Mouse (Mus musculus) splenic B cell, adult 2 months (primary cell): ENCODE data around the gene Cdk8.

Source experiments
- DNase-seq: peaks from one replicate; pipeline ENCODE4 v3.0.0-alpha.2; 2011; ENCODE audit warnings: low read depth, low spot score
- H3K27me3 ChIP-seq: 2 replicates; pipeline ENCODE4 v1.6.1; 2012; ENCODE audit warnings: mild to moderate bottlenecking, low read length, moderate library complexity, mixed read lengths; ENCODE audit not compliant: control insufficient read depth, poor library complexity, insufficient read depth, severe bottlenecking
- H3K36me3 ChIP-seq: 2 replicates; pipeline ENCODE4 v1.6.1; 2012; ENCODE audit warnings: mild to moderate bottlenecking, low read length, moderate library complexity, mixed read lengths; ENCODE audit not compliant: control insufficient read depth, poor library complexity, insufficient read depth, severe bottlenecking

Gene Cdk8

DNA sequence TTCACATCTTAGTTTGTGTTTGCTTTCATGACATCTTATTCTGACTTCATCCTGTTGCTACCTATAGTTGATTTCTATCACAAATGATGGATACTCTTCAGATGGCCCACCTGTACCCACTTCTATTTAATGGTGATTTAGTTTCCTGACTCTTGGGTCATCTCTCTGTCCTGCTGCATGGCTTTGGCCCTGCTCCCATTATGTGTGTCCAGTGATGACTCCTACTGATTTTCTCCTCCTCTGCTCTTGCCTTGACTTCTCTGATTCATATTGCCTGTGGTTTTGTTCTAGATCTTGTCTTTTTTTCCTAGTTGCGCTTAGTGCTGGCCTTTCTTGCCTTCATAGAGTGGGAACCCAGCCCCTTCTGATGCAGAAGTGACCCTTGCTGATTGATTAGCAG, 15.4 kb downstream of the Cdk8 start:
- Histone ChIP-seq H3K27me3 (no peaks in the 10 kb centered on the region), H3K36me3 (no peaks in the 10 kb centered on the region)
- DNase-seq: no peak

DNA sequence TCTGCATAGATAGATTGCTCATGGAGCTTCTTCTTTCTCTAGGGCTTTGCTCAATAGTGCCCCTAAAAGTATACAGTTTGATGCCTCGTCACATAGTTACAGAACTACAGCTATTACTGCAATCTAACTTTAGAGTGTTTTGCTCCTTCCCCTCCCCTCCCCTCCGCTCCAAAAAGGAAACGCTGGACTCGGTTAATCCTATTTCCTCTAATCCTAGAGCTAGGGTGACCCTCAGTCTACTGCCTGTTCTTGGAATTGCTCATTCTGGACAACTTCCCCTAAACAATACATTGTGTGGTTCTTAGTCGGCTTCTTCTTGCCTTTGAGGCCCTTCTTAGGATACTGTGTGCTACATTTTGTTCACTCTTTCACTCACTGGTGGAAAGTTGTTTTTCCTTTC, 16.7 kb downstream of the Cdk8 start:
- no peaks in the 10 kb centered on the region for H3K27me3 ChIP-seq
- DNase-seq: no peak
- no peaks in the 10 kb centered on the region for H3K36me3 ChIP-seq

- Histone ChIP-seq H3K36me3 (no peaks in the 10 kb centered on the region), H3K27me3 (no peaks in the 10 kb centered on the region)
- no peak for DNase-seq
Observed at GRCm38 (mm10) chr5:146248746-146249145, 17.7 kb downstream of the Cdk8 start.

DNA sequence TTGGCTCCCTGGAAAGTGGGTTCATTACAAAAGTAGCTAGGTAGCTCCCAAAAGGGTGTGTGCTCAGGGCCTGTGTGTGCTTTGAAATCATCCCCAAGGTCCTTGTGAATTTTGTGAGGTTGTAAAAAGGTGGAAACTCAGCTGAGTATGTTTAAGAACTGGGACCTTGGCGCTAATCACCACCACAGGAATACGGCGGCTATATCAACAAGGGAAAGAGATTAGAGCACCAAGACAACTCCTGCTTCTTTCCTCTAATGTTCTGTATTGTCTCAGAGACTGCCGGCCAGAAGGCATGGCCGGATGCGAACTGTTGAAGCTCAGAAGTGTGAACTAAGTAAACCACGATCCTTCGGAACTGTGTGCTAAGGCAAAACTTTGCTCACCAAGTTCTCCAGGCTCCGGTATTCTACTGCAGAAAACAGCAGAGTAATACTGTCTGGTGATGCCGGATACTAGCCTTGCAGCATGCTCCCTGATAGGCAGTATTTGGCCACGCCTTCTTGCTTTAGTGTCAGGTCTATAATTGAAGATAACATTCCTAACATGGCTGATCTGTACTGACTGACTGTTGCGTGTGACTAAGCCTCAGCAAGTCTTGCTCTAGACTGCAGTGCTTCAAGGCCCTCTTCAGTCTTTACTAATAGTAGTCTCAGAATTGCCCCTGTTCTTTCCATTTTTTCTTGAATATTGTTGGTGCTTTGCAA, 19.5 kb downstream of the Cdk8 start:
- Histone ChIP-seq H3K36me3 (no peaks in the 10 kb centered on the region), H3K27me3 (no peaks in the 10 kb centered on the region)
- no peak for DNase-seq

DNA sequence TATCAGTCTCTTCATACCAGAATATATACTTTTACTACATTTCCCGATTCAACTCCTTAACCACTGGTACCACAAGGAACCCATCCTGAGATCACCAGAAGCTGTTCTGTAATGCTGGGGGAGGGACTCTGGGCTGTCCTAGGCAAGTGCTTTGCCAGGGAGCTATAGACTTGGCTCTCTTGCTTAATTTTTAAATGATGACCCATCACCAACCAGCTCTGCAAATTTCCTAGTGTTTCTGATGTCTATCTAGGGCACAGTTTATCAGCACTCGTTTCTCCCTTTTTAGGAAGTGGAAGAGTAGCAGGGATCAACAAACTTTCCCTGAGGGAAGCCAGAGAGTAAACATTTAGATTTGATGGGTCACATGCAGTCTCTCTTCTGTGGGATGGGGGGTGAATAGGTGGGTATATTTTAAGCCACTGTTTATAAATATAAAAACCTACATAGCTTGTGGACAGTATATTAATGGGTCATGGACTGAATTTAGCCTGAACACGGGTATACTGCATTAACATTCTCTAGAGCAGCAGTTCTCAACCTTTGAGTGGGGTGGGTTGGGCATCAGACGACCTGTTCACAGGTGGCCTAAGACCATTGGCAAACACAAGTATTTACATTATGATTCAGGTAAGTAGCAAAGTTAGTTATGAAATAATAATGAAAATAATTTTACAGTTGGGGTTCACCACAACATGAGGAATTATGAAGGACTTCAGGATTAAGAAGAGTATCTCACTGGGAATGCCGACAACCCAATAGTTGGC, 20.8 kb downstream of the Cdk8 start:
- no peak for DNase-seq
- H3K27me3 ChIP-seq: no peaks in the 10 kb centered on the region
- H3K36me3 ChIP-seq: no peaks in the 10 kb centered on the region

DNA sequence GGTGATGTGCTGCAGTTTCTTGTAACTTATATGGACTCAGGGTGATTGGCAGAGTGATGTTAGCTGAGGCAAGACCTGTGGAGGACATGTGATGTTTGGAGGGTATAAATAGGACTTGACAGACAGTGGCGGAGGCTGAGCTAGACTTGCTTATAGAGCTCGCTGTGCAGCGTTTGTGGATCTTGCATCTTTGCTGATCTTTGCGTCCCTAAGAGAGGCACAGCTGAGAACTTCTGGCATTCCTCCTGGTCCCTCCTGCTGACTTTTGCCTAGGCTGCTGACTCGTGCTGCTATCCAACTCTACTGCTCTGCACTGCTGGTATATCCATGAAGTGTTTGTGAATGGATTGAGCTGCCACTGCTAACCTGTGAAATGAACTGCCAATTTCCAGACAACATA, 22.6 kb downstream of the Cdk8 start:
- Histone ChIP-seq H3K27me3 (no peaks in the 10 kb centered on the region), H3K36me3 (no peaks in the 10 kb centered on the region)
- no peak for DNase-seq

- DNase-seq: peak; percentile 5
- H3K36me3 ChIP-seq: no peaks in the 10 kb centered on the region
- H3K27me3 ChIP-seq: no peaks in the 10 kb centered on the region
Observed at GRCm38 (mm10) chr5:146260003-146260402, 29.0 kb downstream of the Cdk8 start.

GRCm38 (mm10) chr5:146265934-146266591, 35.0 kb downstream of the Cdk8 start:
- DNase-seq: no peak
- Histone ChIP-seq H3K27me3 (no peaks in the 10 kb centered on the region), H3K36me3 (0 out of 2 replicates have a peak, but pooled peaks cover 4% of the 10 kb centered on the region)

DNA sequence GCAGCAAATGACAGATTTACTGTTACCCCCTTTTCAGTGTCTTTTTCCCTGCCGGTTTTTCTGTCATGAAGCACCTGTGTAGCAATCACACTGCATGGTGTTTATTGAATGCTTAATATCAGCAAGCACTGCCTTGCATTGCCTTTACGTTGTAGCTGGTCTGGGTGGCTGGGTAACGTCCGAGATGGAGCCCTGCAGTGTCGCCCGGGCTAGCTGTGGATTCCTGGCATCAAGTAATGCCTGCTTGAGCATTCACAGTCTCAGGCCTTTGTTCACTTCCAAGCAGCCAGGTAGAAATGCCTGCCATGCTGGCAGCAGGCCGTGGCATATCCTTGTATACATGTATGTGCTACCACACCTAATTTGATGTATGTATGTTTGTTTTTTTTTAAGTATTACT, 36.7 kb downstream of the Cdk8 start:
- Histone ChIP-seq H3K27me3 (no peaks in the 10 kb centered on the region), H3K36me3 (0 out of 2 replicates have a peak, but pooled peaks cover 4% of the 10 kb centered on the region)
- no peak for DNase-seq

DNA sequence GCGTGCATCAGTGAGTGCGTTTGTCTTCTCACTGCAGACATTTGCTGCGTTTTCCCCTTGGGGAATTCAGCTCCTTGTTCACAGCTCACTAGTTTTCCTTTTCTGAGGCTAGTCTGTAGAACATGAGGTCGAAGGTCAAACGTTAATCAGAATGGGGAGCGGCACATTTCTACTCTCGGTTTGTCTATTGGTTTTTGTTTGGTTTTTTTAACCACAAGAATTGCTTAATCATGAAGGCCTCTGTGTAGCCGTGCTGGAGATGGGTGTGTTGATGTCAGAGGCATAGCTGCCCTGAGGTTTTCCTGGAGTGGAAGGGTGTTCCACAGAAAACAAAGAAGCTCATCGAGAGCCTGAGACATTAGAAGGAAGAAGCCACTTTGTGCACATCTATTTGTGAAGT, 39.6 kb downstream of the Cdk8 start:
- H3K27me3 ChIP-seq: no peaks in the 10 kb centered on the region
- DNase-seq: no peak
- H3K36me3 ChIP-seq: peaks cover 6% of the 10 kb centered on the region; the same call in 1 of the 2 replicates

GRCm38 (mm10) chr5:146271662-146272061, 40.6 kb downstream of the Cdk8 start:
- Histone ChIP-seq H3K36me3 (peaks cover 9% of the 10 kb centered on the region; the same call in 1 of the 2 replicates), H3K27me3 (no peaks in the 10 kb centered on the region)
- DNase-seq: no peak

DNA sequence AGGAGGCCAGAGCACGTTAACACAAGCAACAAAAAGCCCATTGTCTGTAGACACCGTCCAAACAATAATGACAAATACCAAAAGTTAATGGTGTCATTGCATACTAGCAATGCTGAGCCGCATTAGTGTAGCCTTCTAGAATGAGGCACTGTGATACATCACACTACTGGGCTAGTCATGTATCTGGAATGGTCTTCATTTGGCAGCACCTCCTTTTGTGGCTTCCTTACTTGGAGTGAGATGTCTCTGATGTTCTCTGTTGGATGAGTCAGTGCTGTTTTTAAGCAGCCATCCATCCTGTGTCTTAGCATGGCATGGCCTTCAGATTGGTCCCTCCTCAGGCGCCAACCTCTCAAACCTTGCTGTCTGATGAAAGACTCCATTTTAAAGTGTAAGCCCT, 42.1 kb downstream of the Cdk8 start:
- Histone ChIP-seq H3K27me3 (no peaks in the 10 kb centered on the region), H3K36me3 (peaks cover 9% of the 10 kb centered on the region; the same call in 1 of the 2 replicates)
- no peak for DNase-seq

- no peaks in the 10 kb centered on the region for H3K27me3 ChIP-seq
- no peak for DNase-seq
- peaks cover 5% of the 10 kb centered on the region; the same call in 1 of the 2 replicates for H3K36me3 ChIP-seq
Observed at GRCm38 (mm10) chr5:146274420-146275045, 43.5 kb downstream of the Cdk8 start.

GRCm38 (mm10) chr5:146277513-146277912, 46.5 kb downstream of the Cdk8 start:
- no peaks in the 10 kb centered on the region for H3K27me3 ChIP-seq
- DNase-seq: no peak

More at GRCm38 (mm10) chr5:146277513-146277912, 46.5 kb downstream of the Cdk8 start:
- peaks cover 5% of the 10 kb centered on the region; the same call in 1 of the 2 replicates for H3K36me3 ChIP-seq
